Mouse (Mus musculus) cortical plate, adult 2 months (tissue): ENCODE measurements around the gene Oasl1. TPM values are rescaled to one million over a fixed set of nuclear protein-coding genes. Genes with fewer than 3 reads are reported as not detected.
A peak's percentile ranks its signal among the peaks of the same experiment; 100 is the strongest.

Experiments
- H3K27ac ChIP-seq: fragments of 200-500 bp; 2 replicates; pipeline ENCODE4 v1.5.1; 2012; ENCODE audit warnings: low read length, control low read depth, inconsistent platforms; ENCODE audit not compliant: insufficient read depth
- H3K4me1 ChIP-seq: fragments of 200-500 bp; 2 replicates; pipeline ENCODE4 v1.6.1; 2011; ENCODE audit warnings: low read length; ENCODE audit not compliant: control insufficient read depth, insufficient read depth
- H3K4me3 ChIP-seq: fragments of 200-500 bp; 2 replicates; pipeline ENCODE4 v1.5.1; 2011; ENCODE audit warnings: mild to moderate bottlenecking, low read length, control low read depth; ENCODE audit not compliant: insufficient read depth
- CTCF ChIP-seq: fragments of 200-500 bp; IDR thresholded peaks from 2 replicates; pipeline ENCODE4 v1.5.1; 2011; ENCODE audit warnings: mild to moderate bottlenecking, control low read depth, low read length; ENCODE audit not compliant: insufficient read depth; ENCODE audit errors: extremely low read depth
- POLR2A ChIP-seq: fragments of 200-500 bp; IDR thresholded peaks from 2 replicates; pipeline ENCODE4 v1.6.1; 2011; ENCODE audit warnings: mild to moderate bottlenecking, low read length, control low read depth; ENCODE audit not compliant: insufficient read depth; ENCODE audit errors: extremely low read depth
- polyA plus RNA-seq: library from polyadenylated mRNA; depleted of rRNA; stranded (reverse); fragments of >200 nt; gene quantifications from 2 replicates; pipeline ENCODE4 v1.2.3, GENCODE M21; 2012; rRNA removed

The Oasl1 gene
- polyA plus RNA-seq, 1 experiment, result 0.35 TPM

GRCm38 (mm10) chr5:114978473-114978872 lies 55.4 kb downstream of the Oasl1 start:
- H3K4me3 ChIP-seq, result no peak overlapping the region
- no peak overlapping the region for H3K27ac ChIP-seq
- no peak for TF ChIP-seq CTCF
- no peak for TF ChIP-seq POLR2A
- no peaks in the 10 kb centered on the region for H3K4me1 ChIP-seq

- Histone ChIP-seq H3K4me1 (no peaks in the 10 kb centered on the region), H3K4me3 (peak overlapping the region; percentile 2; the same call in 1 of the 2 replicates), H3K27ac (no peak overlapping the region)
- TF ChIP-seq CTCF, result peak; percentile 38
- TF ChIP-seq POLR2A, result no peak
Observed at GRCm38 (mm10) chr5:114978888-114979249, 55.8 kb downstream of the Oasl1 start.

- peak; percentile 98 for TF ChIP-seq CTCF
- TF ChIP-seq POLR2A, result no peak
- Histone ChIP-seq H3K27ac (no peak overlapping the region), H3K4me1 (no peaks in the 10 kb centered on the region), H3K4me3 (peak overlapping the region; percentile 2; the same call in 1 of the 2 replicates)
Observed at GRCm38 (mm10) chr5:114979250-114980121, 56.4 kb downstream of the Oasl1 start.

- no peak overlapping the region for H3K27ac ChIP-seq
- H3K4me3 ChIP-seq, result peak overlapping the region; percentile 2; the same call in 1 of the 2 replicates
- no peaks in the 10 kb centered on the region for H3K4me1 ChIP-seq
- TF ChIP-seq CTCF (no peak), POLR2A (no peak)
Observed at GRCm38 (mm10) chr5:114980122-114980748, 57.2 kb downstream of the Oasl1 start.

GRCm38 (mm10) chr5:114982001-114982400 lies 59.0 kb downstream of the Oasl1 start:
- Histone ChIP-seq H3K4me3 (no peak overlapping the region), H3K27ac (no peak overlapping the region), H3K4me1 (no peaks in the 10 kb centered on the region)
- no peak for TF ChIP-seq POLR2A
- no peak for TF ChIP-seq CTCF

- no peak for TF ChIP-seq POLR2A
- TF ChIP-seq CTCF, result no peak
- Histone ChIP-seq H3K4me3 (no peak overlapping the region), H3K27ac (no peak overlapping the region), H3K4me1 (no peaks in the 10 kb centered on the region)
Observed at GRCm38 (mm10) chr5:114985074-114985473, 62.0 kb downstream of the Oasl1 start.

Other genes with a start within 250 kb of the Oasl1 start
- gene Gltp, start 232.3 kb upstream of the Oasl1 start, polyA plus RNA-seq, result 58.0 and 69.6 TPM in 2 replicates
- 14.8 and 15.6 TPM in 2 replicates for gene Tchp, start 215.5 kb upstream of the Oasl1 start, polyA plus RNA-seq
- 36.2 and 38.5 TPM in 2 replicates for gene Ankrd13a, start 148.6 kb upstream of the Oasl1 start, polyA plus RNA-seq
- gene Git2, start 147.7 kb upstream of the Oasl1 start, polyA plus RNA-seq, result 44.0 and 44.1 TPM in 2 replicates
- gene 1500011B03Rik, start 99.8 kb upstream of the Oasl1 start, polyA plus RNA-seq, result 232 and 245 TPM in 2 replicates
- gene 4930519G04Rik, start 69.6 kb upstream of the Oasl1 start, polyA plus RNA-seq, result 0.06 TPM in 1 of 2 replicates, not detected in the other
- 0.25 and 0.36 TPM in 2 replicates for gene Gm9936, start 64.6 kb upstream of the Oasl1 start, polyA plus RNA-seq
- gene Oasl2, start 26.3 kb upstream of the Oasl1 start, polyA plus RNA-seq, result 7.5 and 8.6 TPM in 2 replicates
- gene 2210016L21Rik, start 18.9 kb downstream of the Oasl1 start, polyA plus RNA-seq, result 129 and 136 TPM in 2 replicates
- not detected in 2 replicates for gene Hnf1a, start 47.9 kb downstream of the Oasl1 start, polyA plus RNA-seq
- 66.4 and 68.5 TPM in 2 replicates for gene Sppl3, start 87.9 kb downstream of the Oasl1 start, polyA plus RNA-seq
- gene Gm10401, start 175.1 kb downstream of the Oasl1 start, polyA plus RNA-seq, result not detected in 2 replicates
- gene Acads, start 196.1 kb downstream of the Oasl1 start, polyA plus RNA-seq, result 12.7 and 12.8 TPM in 2 replicates
- gene Unc119b, start 211.7 kb downstream of the Oasl1 start, polyA plus RNA-seq, result 24.8 and 26.2 TPM in 2 replicates
- gene Mlec, start 234.9 kb downstream of the Oasl1 start, polyA plus RNA-seq, result 74.6 and 78.6 TPM in 2 replicates